Mouse (Mus musculus): ENCODE data around the gene Snrk. TPM values are rescaled to one million over a fixed set of nuclear protein-coding genes. Genes with fewer than 3 reads are reported as not detected.
"Not testable (repeated sequence)": the region's sequence is repeated elsewhere in the genome, so short reads cannot be mapped to it uniquely, and the experiment has no call there.

Gene Snrk
- polyA plus RNA-seq, 1 experiment from 2014 or later, result 30.6 TPM

DNA sequence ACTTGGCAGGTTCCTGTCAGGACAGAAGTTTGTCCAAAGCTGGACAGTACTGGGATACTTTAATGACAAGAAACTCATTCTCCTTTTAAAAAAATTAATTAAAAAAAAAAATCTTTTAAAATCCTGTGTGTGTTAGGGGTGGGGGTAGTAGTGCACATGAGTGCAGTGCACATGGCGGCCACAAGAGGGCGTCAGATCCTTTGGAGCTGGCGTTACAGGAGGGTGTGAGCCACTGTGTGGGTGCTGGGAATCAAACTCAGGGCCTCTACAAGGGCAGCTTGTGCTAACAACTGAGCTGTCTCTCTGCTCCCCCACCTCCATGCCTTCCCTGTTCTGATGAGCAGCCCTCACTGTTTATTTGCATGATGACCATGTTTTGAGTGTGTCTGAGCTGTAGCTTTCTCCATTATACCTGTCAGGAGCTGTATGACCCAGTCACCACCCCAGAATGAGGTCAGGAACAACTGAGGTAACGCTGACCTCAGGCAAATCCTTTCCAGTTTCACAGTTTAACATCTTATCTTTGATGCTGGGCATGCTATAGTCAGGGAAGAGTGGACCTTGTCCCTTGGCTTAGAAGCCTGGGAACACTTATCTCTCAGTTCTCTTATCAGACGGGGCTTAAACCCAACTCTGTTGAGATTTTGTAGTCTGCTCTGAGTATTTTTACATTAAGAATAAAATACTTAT lies 39.5 kb downstream of the Snrk start:
- ATAC-seq (ENCODE audit: insufficient read depth, low FRiP score, low TSS enrichment) (no peak), DNase-seq (ENCODE audit: low spot score) (no peak)
- H3K4me2 ChIP-seq (ENCODE audit: low read depth), result no peak overlapping the region
- H3K36me3 ChIP-seq (ENCODE audit: control insufficient read depth, insufficient read depth, low read length), result 0 out of 2 replicates have a peak, but pooled peaks cover 2% of the 10 kb centered on the region
- H3K4me3 ChIP-seq (ENCODE audit: low read depth, low read length), result no peak overlapping the region
- 81% methylated on average over 5 of the region's 5 CpGs for WGBS
- no peak overlapping the region for H3K9ac ChIP-seq (ENCODE audit: low read length)
- no peaks in the 10 kb centered on the region for H3K4me1 ChIP-seq (ENCODE audit: control insufficient read depth, insufficient read depth, low read length)
- H3K27me3 ChIP-seq (ENCODE audit: control insufficient read depth, insufficient read depth, low read length), result no peaks in the 10 kb centered on the region
- no peak overlapping the region for H3K27ac ChIP-seq (ENCODE audit: low read depth, low read length)
- H3K9me3 ChIP-seq (ENCODE audit: control insufficient read depth, low read length), result no peaks in the 10 kb centered on the region

DNA sequence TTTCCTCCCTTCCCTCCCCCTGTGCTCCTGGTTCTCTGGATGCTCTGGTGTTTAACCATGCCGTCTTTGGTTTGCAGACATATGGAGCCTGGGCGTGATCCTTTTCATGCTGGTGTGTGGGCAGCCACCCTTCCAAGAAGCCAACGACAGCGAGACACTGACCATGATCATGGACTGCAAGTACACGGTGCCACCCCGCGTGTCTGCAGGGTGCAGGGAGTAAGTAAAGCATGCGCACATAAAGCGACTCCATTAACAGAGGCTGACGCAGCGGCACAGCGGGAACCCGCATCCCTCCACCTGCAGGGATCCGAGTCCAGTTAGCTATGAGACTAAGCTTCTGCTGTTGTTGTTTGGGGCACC lies 40.0 kb downstream of the Snrk start:
- DNase-seq (ENCODE audit: low spot score) (no peak), ATAC-seq (ENCODE audit: insufficient read depth, low FRiP score, low TSS enrichment) (no peak)
- H3K9ac ChIP-seq (ENCODE audit: low read length), result no peak overlapping the region
- no peak overlapping the region for H3K4me3 ChIP-seq (ENCODE audit: low read depth, low read length)
- 0 out of 2 replicates have a peak, but pooled peaks cover 2% of the 10 kb centered on the region for H3K36me3 ChIP-seq (ENCODE audit: control insufficient read depth, insufficient read depth, low read length)
- H3K9me3 ChIP-seq (ENCODE audit: control insufficient read depth, low read length), result no peaks in the 10 kb centered on the region
- H3K27me3 ChIP-seq (ENCODE audit: control insufficient read depth, insufficient read depth, low read length), result no peaks in the 10 kb centered on the region
- WGBS, result 96% methylated on average over 14 of the region's 14 CpGs
- no peaks in the 10 kb centered on the region for H3K4me1 ChIP-seq (ENCODE audit: control insufficient read depth, insufficient read depth, low read length)
- no peak overlapping the region for H3K27ac ChIP-seq (ENCODE audit: low read depth, low read length)
- no peak overlapping the region for H3K4me2 ChIP-seq (ENCODE audit: low read depth)

DNA sequence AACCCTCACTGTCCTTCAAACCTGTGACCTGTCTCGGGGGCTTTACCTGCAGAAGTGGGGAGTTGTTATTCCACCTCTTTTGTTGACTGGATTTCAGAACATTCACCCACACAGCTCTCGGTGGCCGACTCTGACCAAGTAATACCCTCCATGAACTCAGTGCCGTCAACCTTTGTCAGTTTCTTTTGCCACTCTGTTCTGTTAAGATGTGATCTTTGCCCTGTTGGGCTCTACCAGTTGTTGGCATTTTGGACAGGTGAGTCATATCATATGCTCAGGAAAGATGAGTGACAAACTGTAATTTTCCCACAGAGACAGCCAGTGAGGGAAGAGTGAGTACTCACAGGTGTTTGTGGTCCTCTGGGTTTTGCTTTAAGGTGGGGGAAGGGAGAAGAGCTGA lies 47.5 kb downstream of the Snrk start:
- Histone ChIP-seq H3K27me3 (ENCODE audit: control insufficient read depth, insufficient read depth, low read length) (no peaks in the 10 kb centered on the region), H3K9ac (ENCODE audit: low read length) (no peak overlapping the region), H3K9me3 (ENCODE audit: control insufficient read depth, low read length) (no peaks in the 10 kb centered on the region), H3K4me1 (ENCODE audit: control insufficient read depth, insufficient read depth, low read length) (no peaks in the 10 kb centered on the region), H3K27ac (ENCODE audit: low read depth, low read length) (no peak overlapping the region), H3K36me3 (ENCODE audit: control insufficient read depth, insufficient read depth, low read length) (peaks cover 10% of the 10 kb centered on the region), H3K4me3 (ENCODE audit: low read depth, low read length) (no peak overlapping the region), H3K4me2 (ENCODE audit: low read depth) (no peak overlapping the region)
- DNase-seq (ENCODE audit: low spot score), result no peak
- WGBS, result over 99% methylated on average over 4 of the region's 4 CpGs
- no peak for ATAC-seq (ENCODE audit: insufficient read depth, low FRiP score, low TSS enrichment)

DNA sequence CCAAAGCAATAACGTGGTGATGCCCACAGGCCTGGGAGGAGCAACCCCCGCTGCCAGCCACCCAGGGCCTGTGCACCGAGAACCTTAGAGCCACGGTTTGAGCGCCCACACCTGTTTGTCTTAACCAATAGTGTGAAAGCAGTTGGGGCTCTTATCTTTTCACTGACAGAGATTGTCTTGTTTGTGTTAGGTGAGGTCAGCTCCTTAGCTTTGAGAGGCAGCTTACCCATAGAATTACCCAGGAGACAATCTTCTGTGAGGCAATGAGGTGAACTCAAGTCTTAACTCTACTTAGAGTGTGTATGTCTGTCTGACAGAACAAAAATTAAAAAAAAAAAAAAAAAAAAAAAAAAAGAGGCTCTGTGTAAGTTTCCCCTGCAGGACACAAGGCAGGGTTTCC lies 50.7 kb downstream of the Snrk start:
- not testable (repeated sequence) for H3K9me3 ChIP-seq (ENCODE audit: control insufficient read depth, low read length); H3K9ac ChIP-seq (ENCODE audit: low read length); ATAC-seq (ENCODE audit: insufficient read depth, low FRiP score, low TSS enrichment); H3K4me3 ChIP-seq (ENCODE audit: low read depth, low read length); H3K27me3 ChIP-seq (ENCODE audit: control insufficient read depth, insufficient read depth, low read length); DNase-seq (ENCODE audit: low spot score); H3K4me2 ChIP-seq (ENCODE audit: low read depth); H3K27ac ChIP-seq (ENCODE audit: low read depth, low read length); H3K4me1 ChIP-seq (ENCODE audit: control insufficient read depth, insufficient read depth, low read length); H3K36me3 ChIP-seq (ENCODE audit: control insufficient read depth, insufficient read depth, low read length)
- 96% methylated on average over 5 of the region's 5 CpGs for WGBS

DNA sequence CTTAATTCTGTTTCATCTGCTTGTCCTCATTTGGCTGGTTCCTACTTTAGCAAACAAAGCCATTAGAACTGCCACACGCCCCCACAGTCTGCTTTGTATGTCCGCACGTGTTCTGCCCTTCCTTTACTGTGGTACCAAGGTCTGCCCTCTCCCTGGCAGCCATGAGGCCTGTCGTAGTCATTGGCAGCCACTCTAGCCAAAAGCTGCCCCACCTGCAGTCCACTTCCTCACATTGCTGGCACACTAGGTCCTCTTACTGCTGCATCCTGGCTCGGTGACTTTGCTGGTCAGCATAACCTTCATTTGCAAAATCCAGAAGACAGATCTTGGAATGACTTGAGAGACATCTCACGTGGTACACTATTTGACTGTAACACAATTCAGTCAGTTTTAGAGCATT lies 52.8 kb downstream of the Snrk start:
- no peaks in the 10 kb centered on the region for H3K9me3 ChIP-seq (ENCODE audit: control insufficient read depth, low read length)
- no peak overlapping the region for H3K4me3 ChIP-seq (ENCODE audit: low read depth, low read length)
- peaks cover 6% of the 10 kb centered on the region; the same call in 1 of the 2 replicates for H3K36me3 ChIP-seq (ENCODE audit: control insufficient read depth, insufficient read depth, low read length)
- H3K9ac ChIP-seq (ENCODE audit: low read length), result no peak overlapping the region
- no peak overlapping the region for H3K27ac ChIP-seq (ENCODE audit: low read depth, low read length)
- no peaks in the 10 kb centered on the region for H3K27me3 ChIP-seq (ENCODE audit: control insufficient read depth, insufficient read depth, low read length)
- no peak overlapping the region for H3K4me2 ChIP-seq (ENCODE audit: low read depth)
- DNase-seq (ENCODE audit: low spot score) (no peak), ATAC-seq (ENCODE audit: insufficient read depth, low FRiP score, low TSS enrichment) (no peak)
- no peaks in the 10 kb centered on the region for H3K4me1 ChIP-seq (ENCODE audit: control insufficient read depth, insufficient read depth, low read length)
- 92% methylated on average over 6 of the region's 6 CpGs for WGBS

DNA sequence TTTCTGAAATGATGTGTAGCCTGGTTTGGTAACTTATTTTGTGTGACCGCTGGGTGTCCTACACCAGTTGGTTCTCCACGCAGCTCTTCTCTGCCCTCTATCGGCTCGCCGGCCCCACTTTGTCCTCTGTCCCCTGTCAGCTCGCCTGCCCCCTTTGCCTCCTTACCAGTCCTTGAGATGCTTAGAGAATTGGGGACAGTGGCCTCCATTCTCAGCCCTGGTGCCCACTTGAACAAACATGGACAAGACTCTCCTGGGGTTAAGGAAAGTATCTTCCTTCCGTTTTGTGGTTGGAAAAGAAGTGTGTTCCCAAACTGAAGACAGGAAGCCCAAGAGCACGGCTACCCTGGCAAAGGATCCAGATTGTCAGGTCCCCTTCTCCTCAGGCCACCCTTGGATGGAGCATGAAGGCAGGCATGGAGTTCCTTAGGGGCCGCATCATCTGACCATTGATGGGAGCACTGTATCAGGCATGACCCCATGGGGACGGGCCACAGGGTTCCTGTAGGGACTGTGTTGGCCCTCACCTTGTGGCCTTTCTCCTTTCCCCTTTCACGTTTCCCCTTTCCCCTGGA lies 55.6 kb downstream of the Snrk start:
- no peak overlapping the region for H3K27ac ChIP-seq (ENCODE audit: low read depth, low read length)
- DNase-seq (ENCODE audit: low spot score), result no peak
- H3K9ac ChIP-seq (ENCODE audit: low read length), result no peak overlapping the region
- H3K4me1 ChIP-seq (ENCODE audit: control insufficient read depth, insufficient read depth, low read length), result no peaks in the 10 kb centered on the region
- WGBS, result 87% methylated on average over 11 of the region's 11 CpGs
- no peaks in the 10 kb centered on the region for H3K36me3 ChIP-seq (ENCODE audit: control insufficient read depth, insufficient read depth, low read length)
- H3K4me3 ChIP-seq (ENCODE audit: low read depth, low read length), result no peak overlapping the region
- H3K27me3 ChIP-seq (ENCODE audit: control insufficient read depth, insufficient read depth, low read length), result no peaks in the 10 kb centered on the region
- no peak for ATAC-seq (ENCODE audit: insufficient read depth, low FRiP score, low TSS enrichment)
- H3K9me3 ChIP-seq (ENCODE audit: control insufficient read depth, low read length), result no peaks in the 10 kb centered on the region
- no peak overlapping the region for H3K4me2 ChIP-seq (ENCODE audit: low read depth)

DNA sequence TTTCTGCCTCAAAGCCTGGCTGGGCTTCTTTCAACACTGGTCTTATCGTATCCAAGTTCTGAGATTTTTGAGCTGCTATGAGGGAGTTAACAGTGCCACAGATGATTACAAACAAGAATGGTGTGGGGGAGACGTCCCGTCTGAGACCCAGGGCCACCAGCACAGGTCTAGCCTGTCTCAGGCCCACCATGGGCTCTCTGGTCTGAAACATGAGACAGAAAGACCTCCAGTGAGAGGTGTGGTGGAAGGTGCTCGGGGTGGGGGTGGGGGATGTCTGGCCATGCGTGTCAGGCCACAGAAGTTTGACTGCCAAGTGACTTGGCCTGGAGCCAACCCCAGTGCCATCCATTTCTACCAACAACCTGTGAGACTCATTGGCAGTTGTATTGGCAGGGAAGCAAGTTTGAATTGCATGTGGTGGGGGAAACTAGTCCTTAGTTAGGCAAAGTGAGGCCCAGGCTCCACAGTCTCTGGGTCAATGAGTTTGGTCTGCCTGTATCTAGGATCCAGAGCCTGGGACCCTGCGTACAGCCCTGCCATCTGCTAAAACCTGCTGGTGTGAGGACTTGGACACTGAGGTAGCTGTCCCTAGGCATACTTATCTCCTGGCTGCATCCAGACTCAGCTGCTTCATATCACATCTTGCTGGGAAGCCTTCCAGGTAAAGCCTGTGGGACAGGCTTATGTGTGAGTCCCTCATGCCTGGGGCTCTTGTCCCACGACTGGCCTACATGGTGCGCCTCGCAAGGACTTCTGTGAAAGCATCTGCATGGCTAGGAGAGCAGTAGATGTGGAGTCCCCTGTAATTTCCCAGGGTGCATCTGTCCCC lies 56.6 kb downstream of the Snrk start:
- Histone ChIP-seq H3K4me3 (ENCODE audit: low read depth, low read length) (no peak overlapping the region), H3K27ac (ENCODE audit: low read depth, low read length) (no peak overlapping the region), H3K36me3 (ENCODE audit: control insufficient read depth, insufficient read depth, low read length) (no peaks in the 10 kb centered on the region), H3K4me2 (ENCODE audit: low read depth) (no peak overlapping the region), H3K9ac (ENCODE audit: low read length) (no peak overlapping the region), H3K4me1 (ENCODE audit: control insufficient read depth, insufficient read depth, low read length) (peaks cover 4% of the 10 kb centered on the region; the same call in 1 of the 2 replicates), H3K27me3 (ENCODE audit: control insufficient read depth, insufficient read depth, low read length) (no peaks in the 10 kb centered on the region), H3K9me3 (ENCODE audit: control insufficient read depth, low read length) (no peaks in the 10 kb centered on the region)
- ATAC-seq (ENCODE audit: insufficient read depth, low FRiP score, low TSS enrichment) (no peak), DNase-seq (ENCODE audit: low spot score) (no peak)
- 89% methylated on average over 9 of the region's 9 CpGs for whole genome bisulfite sequencing

DNA sequence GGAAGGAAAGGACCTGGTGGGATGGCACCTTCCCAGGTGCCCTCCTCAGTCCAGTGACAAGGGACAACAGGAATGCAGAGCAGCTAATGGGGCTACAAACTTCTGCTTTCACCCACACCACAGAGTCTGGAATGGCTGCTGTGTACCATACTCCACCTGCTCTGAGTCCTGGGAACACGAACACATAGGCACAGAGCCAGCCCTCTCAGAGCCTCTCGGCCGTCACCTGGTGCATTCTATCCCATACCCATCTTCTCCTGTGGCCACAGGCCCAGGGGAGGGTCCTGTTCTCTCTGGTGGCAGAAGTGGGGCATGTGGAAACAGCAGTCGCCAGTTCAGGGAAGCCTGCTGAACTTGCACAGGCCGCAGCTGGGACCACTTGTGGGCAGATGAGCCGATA lies 57.7 kb downstream of the Snrk start:
- DNase-seq (ENCODE audit: low spot score) (no peak), ATAC-seq (ENCODE audit: insufficient read depth, low FRiP score, low TSS enrichment) (no peak)
- no peaks in the 10 kb centered on the region for H3K9me3 ChIP-seq (ENCODE audit: control insufficient read depth, low read length)
- H3K4me1 ChIP-seq (ENCODE audit: control insufficient read depth, insufficient read depth, low read length), result peaks cover 4% of the 10 kb centered on the region; the same call in 1 of the 2 replicates
- H3K27me3 ChIP-seq (ENCODE audit: control insufficient read depth, insufficient read depth, low read length), result no peaks in the 10 kb centered on the region
- WGBS, result 87% methylated on average over 6 of the region's 6 CpGs
- H3K4me2 ChIP-seq (ENCODE audit: low read depth), result no peak overlapping the region
- H3K9ac ChIP-seq (ENCODE audit: low read length), result no peak overlapping the region; the same call in 1 of the 2 replicates
- no peaks in the 10 kb centered on the region for H3K36me3 ChIP-seq (ENCODE audit: control insufficient read depth, insufficient read depth, low read length)
- no peak overlapping the region for H3K4me3 ChIP-seq (ENCODE audit: low read depth, low read length)
- H3K27ac ChIP-seq (ENCODE audit: low read depth, low read length), result no peak overlapping the region

Data from neural tube, embryonic 11.5 days (tissue).